Mouse (Mus musculus) liver, embryonic 14.5 days (tissue): ENCODE results near the gene Camk2n1. TPM values are rescaled to one million over a fixed set of nuclear protein-coding genes. Genes with fewer than 3 reads are reported as not detected.

Experiments used
- ATAC-seq: fragments of 200-750 bp; cut with Nextera tagmentation; 2 replicates; pipeline ENCODE4 v1.8.0; 2017; ENCODE audit warnings: moderate number of reproducible peaks, mild to moderate bottlenecking, moderate library complexity; ENCODE audit not compliant: insufficient read depth
- DNase-seq, 3 experiments: peaks; one replicate each; pipeline ENCODE4 v3.0.0-alpha.2; 2012 to 2013; ENCODE audit warnings: low read depth in 3 of 3, low spot score in 3 of 3
- H3K27ac ChIP-seq: fragments of 300-500 bp; sonication (generic); 2 replicates; pipeline ENCODE4 v1.5.1; 2014; ENCODE audit warnings: moderate library complexity, mild to moderate bottlenecking, control low read depth, inconsistent platforms
- H3K27me3 ChIP-seq: fragments of 300-500 bp; sonication (generic); 2 replicates; pipeline ENCODE4 v1.6.1; 2014; ENCODE audit warnings: mild to moderate bottlenecking, low read length, moderate library complexity; ENCODE audit not compliant: control insufficient read depth, insufficient read depth
- H3K36me3 ChIP-seq: fragments of 300-500 bp; sonication (generic); replicated peaks from 2 replicates; pipeline ENCODE4 v1.6.1; 2014; ENCODE audit warnings: low read depth; ENCODE audit not compliant: control insufficient read depth, insufficient read depth
- H3K4me1 ChIP-seq, 2 experiments: fragments of 200-500 bp in 1 of 2; fragments of 300-500 bp in 1 of 2; sonication (generic) in 1 of 2; replicated peaks; 2 replicates each; pipeline ENCODE4 v1.6.1; 2012 to 2014; ENCODE audit warnings: antibody characterized with exemption in 1 of 2, inconsistent platforms in 1 of 2, low read length in 1 of 2; ENCODE audit not compliant: control insufficient read depth in 2 of 2, insufficient read depth in 2 of 2
- H3K4me2 ChIP-seq: fragments of 300-500 bp; sonication (generic); 2 replicates; pipeline ENCODE4 v1.6.1; 2014; ENCODE audit warnings: low read depth, mild to moderate bottlenecking, control low read depth, moderate library complexity
- H3K4me3 ChIP-seq, 2 experiments: fragments of 200-500 bp in 1 of 2; fragments of 300-500 bp in 1 of 2; sonication (generic) in 1 of 2; 2 replicates each; pipeline ENCODE4 v1.5.1; 2012 to 2014; ENCODE audit warnings: low read depth in 2 of 2, low read length in 2 of 2, mild to moderate bottlenecking in 2 of 2, control low read depth in 1 of 2, inconsistent platforms in 1 of 2, moderate library complexity in 1 of 2; ENCODE audit not compliant: insufficient read depth in 1 of 2
- H3K9ac ChIP-seq: fragments of 300-500 bp; sonication (generic); replicated peaks from 2 replicates; pipeline ENCODE4 v1.6.1; 2014; ENCODE audit warnings: mild to moderate bottlenecking, control low read depth, moderate library complexity
- H3K9me3 ChIP-seq: fragments of 300-500 bp; sonication (generic); 2 replicates; pipeline ENCODE4 v1.6.1; 2016; ENCODE audit warnings: low read length, mixed read lengths; ENCODE audit not compliant: control insufficient read depth
- CTCF ChIP-seq: IDR thresholded peaks from 2 replicates; pipeline ENCODE4 v1.5.1; 2016; ENCODE audit warnings: antibody characterized with exemption, low read depth, control low read depth
- EP300 ChIP-seq: IDR thresholded peaks from 2 replicates; pipeline ENCODE4 v1.6.1; 2016; ENCODE audit warnings: antibody characterized with exemption, low read depth
- WGBS: fragments of 180-500 bp; shearing (Covaris S2); extraction: QIAGEN DNeasy Blood & Tissue Kit; methylation state at CpG from one replicate; pipeline ENCODE4 v1.1.7; 2014; ENCODE audit not compliant: insufficient replicate concordance; 5-methylcytosine and 5-hydroxymethylcytosine counted together
- polyA plus RNA-seq, 2 experiments: library from polyadenylated mRNA; depleted of rRNA in 1 of 2; stranded (reverse) in 1 of 2; unstranded in 1 of 2; fragments of >200 nt; fragmentation: Nextera tagmentation in 1 of 2; extraction: Ambion mirVana in 1 of 2; gene quantifications; 2 replicates each; pipeline versions ENCODE4 v1.2.1 to v1.2.3; 2012 to 2014

Gene Camk2n1
- polyA plus RNA-seq, 2 experiments, result 1.1 to 2.6 TPM

DNA sequence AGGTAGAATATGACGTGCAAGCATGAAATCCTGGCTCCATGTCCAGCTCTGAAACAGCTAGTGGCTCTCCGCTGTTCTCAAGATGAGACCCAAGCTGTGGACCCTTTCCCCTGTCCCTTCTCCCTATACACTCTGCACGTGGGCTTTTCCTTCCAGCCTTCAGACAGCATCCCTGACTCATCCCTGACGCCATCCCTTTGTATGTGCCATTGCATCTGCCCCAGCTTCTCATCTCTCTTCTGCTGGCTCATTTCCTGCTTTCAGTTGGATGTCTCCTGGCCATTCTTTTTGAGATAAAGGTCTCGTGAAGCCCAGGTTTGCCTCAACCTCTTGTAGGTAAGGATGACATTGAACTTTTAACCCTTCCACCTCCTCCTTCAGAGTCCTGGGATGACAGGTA lies 46.9 kb downstream of the Camk2n1 start:
- no peaks in the 10 kb centered on the region for H3K36me3 ChIP-seq
- ATAC-seq (no peak), DNase-seq (no peak)
- WGBS, result 36% methylated on average over 5 of the region's 5 CpGs
- H3K27me3 ChIP-seq, result peaks cover 5% of the 10 kb centered on the region
- no peaks in the 10 kb centered on the region for H3K9me3 ChIP-seq
- no peak overlapping the region for H3K4me3 ChIP-seq
- H3K27ac ChIP-seq, result no peak overlapping the region
- H3K4me2 ChIP-seq, result no peak overlapping the region
- no peaks in the 10 kb centered on the region for H3K4me1 ChIP-seq
- H3K9ac ChIP-seq, result no peak overlapping the region
- TF ChIP-seq CTCF, result no peak
- no peak for TF ChIP-seq EP300

GRCm38 (mm10) chr4:138504632-138505101 lies 50.6 kb downstream of the Camk2n1 start:
- TF ChIP-seq CTCF, result no peak
- no peak for TF ChIP-seq EP300
- H3K4me3 ChIP-seq, result no peak overlapping the region
- no peaks in the 10 kb centered on the region for H3K4me1 ChIP-seq
- no peaks in the 10 kb centered on the region for H3K36me3 ChIP-seq
- no peaks in the 10 kb centered on the region for H3K9me3 ChIP-seq
- H3K27ac ChIP-seq, result no peak overlapping the region
- no peak for DNase-seq
- ATAC-seq, result no peak
- WGBS, result 2% methylated on average over 16 of the region's 16 CpGs
- no peak overlapping the region for H3K9ac ChIP-seq
- H3K4me2 ChIP-seq, result no peak overlapping the region
- peaks cover 5% of the 10 kb centered on the region for H3K27me3 ChIP-seq

DNA sequence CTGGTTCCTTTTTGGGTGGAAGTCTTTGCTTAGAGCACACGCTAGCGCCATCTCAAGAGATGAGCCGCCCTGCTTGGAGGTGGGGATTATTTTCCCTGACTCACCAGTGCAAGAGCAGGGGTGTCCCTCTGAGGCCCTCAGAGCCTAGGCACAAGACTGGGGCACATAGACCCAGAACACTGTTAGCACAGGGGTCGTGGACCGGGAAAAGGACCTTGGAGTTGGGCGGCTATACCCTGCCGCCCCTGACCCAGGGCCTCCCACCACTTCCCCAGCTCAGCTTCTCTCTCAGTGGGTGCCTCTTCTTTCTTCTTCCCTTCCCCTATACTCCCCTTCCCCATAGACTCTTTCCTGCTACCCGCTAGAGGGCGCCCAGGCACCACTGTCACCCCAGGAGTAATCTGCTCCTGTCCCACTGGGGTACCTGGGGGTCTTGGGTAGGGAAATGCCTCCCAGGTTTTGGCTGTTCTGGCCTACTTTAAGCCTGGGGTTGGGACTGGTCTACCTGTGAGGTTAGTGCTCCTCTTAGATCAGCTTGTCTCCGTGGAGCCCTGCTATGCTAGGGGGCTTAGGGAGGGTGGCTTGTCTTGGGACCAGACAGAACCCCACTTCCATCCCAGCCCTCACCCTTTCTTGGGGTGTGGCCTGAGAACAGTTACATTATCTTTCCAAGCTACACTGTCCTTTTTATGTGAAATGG lies 51.2 kb downstream of the Camk2n1 start:
- H3K4me1 ChIP-seq, result no peaks in the 10 kb centered on the region
- no peak for DNase-seq

GRCm38 (mm10) chr4:138507903-138508302 lies 53.8 kb downstream of the Camk2n1 start:
- H3K36me3 ChIP-seq, result no peaks in the 10 kb centered on the region
- no peak overlapping the region for H3K4me3 ChIP-seq
- 46% methylated on average over 6 of the region's 6 CpGs for WGBS
- TF ChIP-seq CTCF, result no peak
- no peak for TF ChIP-seq EP300
- peaks cover 5% of the 10 kb centered on the region for H3K27me3 ChIP-seq
- DNase-seq (no peak), ATAC-seq (no peak)
- no peaks in the 10 kb centered on the region for H3K9me3 ChIP-seq
- no peak overlapping the region for H3K27ac ChIP-seq
- no peaks in the 10 kb centered on the region for H3K4me1 ChIP-seq
- H3K4me2 ChIP-seq, result no peak overlapping the region
- H3K9ac ChIP-seq, result no peak overlapping the region

More for the DNA sequence above, 51.2 kb downstream of the Camk2n1 start:
- H3K27me3 ChIP-seq, result peaks cover 5% of the 10 kb centered on the region
- H3K4me3 ChIP-seq, result no peak overlapping the region
- H3K9me3 ChIP-seq, result no peaks in the 10 kb centered on the region
- 5% methylated on average over 10 of the region's 10 CpGs for WGBS
- H3K36me3 ChIP-seq, result no peaks in the 10 kb centered on the region
- no peak for ATAC-seq
- H3K4me2 ChIP-seq, result no peak overlapping the region
- no peak overlapping the region for H3K27ac ChIP-seq
- TF ChIP-seq CTCF, result peak; percentile 49
- no peak for TF ChIP-seq EP300
- H3K9ac ChIP-seq, result no peak overlapping the region

Other genes with a start within 250 kb of the Camk2n1 start
- 25.2 and 34.7 TPM in 2 replicates for gene Hp1bp3, start 238.0 kb upstream of the Camk2n1 start, polyA plus RNA-seq (2012; rRNA removed)
- gene Hp1bp3, start 238.0 kb upstream of the Camk2n1 start, polyA plus RNA-seq (2014; fragmentation: Nextera tagmentation; extraction: Ambion mirVana), result 36.1 and 41.9 TPM in 2 replicates
- 0.68 and 1.2 TPM in 2 replicates for gene Sh2d5, start 203.9 kb upstream of the Camk2n1 start, polyA plus RNA-seq (2012; rRNA removed)
- 0.27 and 0.47 TPM in 2 replicates for gene Sh2d5, start 203.9 kb upstream of the Camk2n1 start, polyA plus RNA-seq (2014; fragmentation: Nextera tagmentation; extraction: Ambion mirVana)
- gene Kif17, start 203.9 kb upstream of the Camk2n1 start, polyA plus RNA-seq (2012; rRNA removed), result 0.12 and 0.19 TPM in 2 replicates
- 0.06 and 0.18 TPM in 2 replicates for gene Kif17, start 203.9 kb upstream of the Camk2n1 start, polyA plus RNA-seq (2014; fragmentation: Nextera tagmentation; extraction: Ambion mirVana)
- gene Ddost, start 149.6 kb upstream of the Camk2n1 start, polyA plus RNA-seq (2012; rRNA removed), result 83.1 and 91.7 TPM in 2 replicates
- gene Ddost, start 149.6 kb upstream of the Camk2n1 start, polyA plus RNA-seq (2014; fragmentation: Nextera tagmentation; extraction: Ambion mirVana), result 135 and 141 TPM in 2 replicates
- gene Pink1, start 128.0 kb upstream of the Camk2n1 start, polyA plus RNA-seq (2012; rRNA removed), result 13.2 and 14.3 TPM in 2 replicates
- 15.7 and 19.2 TPM in 2 replicates for gene Pink1, start 128.0 kb upstream of the Camk2n1 start, polyA plus RNA-seq (2014; fragmentation: Nextera tagmentation; extraction: Ambion mirVana)
- gene Cda, start 86.3 kb upstream of the Camk2n1 start, polyA plus RNA-seq (2012; rRNA removed), result 2.6 and 2.7 TPM in 2 replicates
- 3.3 and 3.7 TPM in 2 replicates for gene Cda, start 86.3 kb upstream of the Camk2n1 start, polyA plus RNA-seq (2014; fragmentation: Nextera tagmentation; extraction: Ambion mirVana)
- gene Fam43b, start 57.8 kb upstream of the Camk2n1 start, polyA plus RNA-seq (2012; rRNA removed), result not detected in 2 replicates
- not detected in 2 replicates for gene Fam43b, start 57.8 kb upstream of the Camk2n1 start, polyA plus RNA-seq (2014; fragmentation: Nextera tagmentation; extraction: Ambion mirVana)
- gene Mul1, start 19.6 kb upstream of the Camk2n1 start, polyA plus RNA-seq (2012; rRNA removed), result 3.8 and 4.3 TPM in 2 replicates
- 7.7 and 8.7 TPM in 2 replicates for gene Mul1, start 19.6 kb upstream of the Camk2n1 start, polyA plus RNA-seq (2014; fragmentation: Nextera tagmentation; extraction: Ambion mirVana)
- not detected in 2 replicates for gene Vwa5b1, start 181.6 kb downstream of the Camk2n1 start, polyA plus RNA-seq (2012; rRNA removed)
- not detected in 2 replicates for gene Vwa5b1, start 181.6 kb downstream of the Camk2n1 start, polyA plus RNA-seq (2014; fragmentation: Nextera tagmentation; extraction: Ambion mirVana)